Mouse (Mus musculus) stomach, postnatal 0 days (tissue): Measurements from ENCODE around the gene Rtf1.

Experiments used
- CTCF ChIP-seq: IDR thresholded peaks from 2 replicates; pipeline ENCODE4 v1.5.1; 2016; ENCODE audit warnings: antibody characterized with exemption, low read depth, mild to moderate bottlenecking, moderate library complexity
- EP300 ChIP-seq: optimal IDR thresholded peaks from 2 replicates; pipeline ENCODE3; 2016; ENCODE audit warnings: antibody characterized with exemption

DNA sequence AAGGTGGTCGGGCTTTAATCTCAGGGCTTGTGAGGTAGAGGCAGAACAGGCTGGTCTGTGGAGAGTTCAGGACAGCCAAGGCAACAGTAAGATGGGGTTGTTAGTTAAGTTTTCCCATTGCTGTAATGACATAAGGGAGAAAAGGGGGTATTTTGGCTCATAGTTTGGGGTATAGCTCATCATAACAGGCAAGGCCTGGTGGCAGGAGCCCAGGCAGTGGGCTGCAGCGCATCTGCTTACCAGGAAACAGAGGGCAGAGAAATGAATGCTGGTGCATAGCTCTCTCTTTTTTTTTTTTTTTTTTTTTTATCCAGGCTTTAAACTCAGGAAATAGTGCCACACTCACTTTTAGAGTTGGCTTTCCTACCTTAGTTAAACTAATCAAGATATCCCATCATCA lies 28.3 kb downstream of the Rtf1 start:
- no peak for TF ChIP-seq CTCF
- no peak for TF ChIP-seq EP300
